Mouse (Mus musculus) myocyte (in vitro differentiated cells): Measurements from ENCODE around the gene AL607142.1. TPM values are rescaled to one million over a fixed set of nuclear protein-coding genes. Genes with fewer than 3 reads are reported as not detected.
A peak's percentile ranks its signal among the peaks of the same experiment; 100 is the strongest.

Experiments
- H3K27me3 ChIP-seq: one replicate; pipeline ENCODE4 v1.6.1; 2011; ENCODE audit not compliant: control insufficient read depth, insufficient read depth, insufficient read length
- H3K36me3 ChIP-seq: one replicate; pipeline ENCODE4 v1.6.1; 2011; ENCODE audit not compliant: control insufficient read depth, insufficient read depth
- H3K4me2 ChIP-seq: one replicate; pipeline ENCODE4 v1.6.1; 2011; ENCODE audit warnings: low read depth, control low read depth
- H3K4me3 ChIP-seq: one replicate; pipeline ENCODE4 v1.5.1; 2011; ENCODE audit warnings: mild to moderate bottlenecking, control low read depth, moderate library complexity
- H3K79me2 ChIP-seq: one replicate; pipeline ENCODE4 v1.6.1; 2011; ENCODE audit not compliant: control insufficient read depth, insufficient read depth
- H3ac ChIP-seq: one replicate; pipeline ENCODE4 v1.6.1; 2011; ENCODE audit not compliant: control insufficient read depth, insufficient read length
- CEBPB ChIP-seq: IDR thresholded peaks from 2 replicates; pipeline ENCODE4 v1.6.1; 2011; ENCODE audit warnings: mild to moderate bottlenecking, moderate library complexity; ENCODE audit not compliant: poor library complexity, insufficient read depth, severe bottlenecking
- E2F4 ChIP-seq: IDR thresholded peaks from one replicate; pipeline ENCODE4 v1.6.1; 2011; ENCODE audit warnings: mild to moderate bottlenecking, control low read depth, moderate library complexity; ENCODE audit not compliant: insufficient read depth
- MAX ChIP-seq: IDR thresholded peaks from one replicate; pipeline ENCODE4 v1.6.1; 2011; ENCODE audit warnings: low read depth, mild to moderate bottlenecking, control low read depth
- MYOD1 ChIP-seq, 3 experiments: IDR thresholded peaks; one replicate each; pipeline ENCODE4 v1.6.1; 2011; ENCODE audit warnings: control low read depth in 2 of 3, low read depth in 2 of 3, mild to moderate bottlenecking in 2 of 3, moderate library complexity in 1 of 3; ENCODE audit not compliant: insufficient read length in 2 of 3, control insufficient read depth in 1 of 3
- MYOG ChIP-seq, 3 experiments: IDR thresholded peaks; one replicate each; pipeline ENCODE4 v1.6.1; 2011; ENCODE audit warnings: control low read depth in 2 of 3, low read depth in 2 of 3, mild to moderate bottlenecking in 2 of 3; ENCODE audit not compliant: insufficient read length in 2 of 3, control insufficient read depth in 1 of 3, insufficient read depth in 1 of 3
- POLR2A ChIP-seq: IDR thresholded peaks from one replicate; pipeline ENCODE4 v1.6.1; 2011; ENCODE audit warnings: low read depth, mild to moderate bottlenecking, control low read depth, moderate library complexity; ENCODE audit not compliant: insufficient read length
- POLR2AphosphoS2 ChIP-seq: IDR thresholded peaks from one replicate; pipeline ENCODE4 v1.6.1; 2011; ENCODE audit warnings: low read depth, control low read depth; ENCODE audit not compliant: insufficient read length
- REST ChIP-seq: IDR thresholded peaks from one replicate; pipeline ENCODE4 v1.6.1; 2011; ENCODE audit warnings: mild to moderate bottlenecking, control low read depth, moderate library complexity; ENCODE audit not compliant: insufficient read depth, insufficient read length
- SRF ChIP-seq: IDR thresholded peaks from one replicate; pipeline ENCODE4 v1.6.1; 2011; ENCODE audit warnings: low read depth; ENCODE audit not compliant: control insufficient read depth, insufficient read length
- TCF12 ChIP-seq: IDR thresholded peaks from one replicate; pipeline ENCODE4 v1.6.1; 2011; ENCODE audit warnings: mild to moderate bottlenecking, control low read depth; ENCODE audit not compliant: poor library complexity, insufficient read depth, severe bottlenecking
- TCF3 ChIP-seq: IDR thresholded peaks from one replicate; pipeline ENCODE4 v1.6.1; 2011; ENCODE audit warnings: low read depth, control low read depth; ENCODE audit not compliant: insufficient read length
- polyA plus RNA-seq: library from polyadenylated mRNA; unstranded; fragments of >200 nt; fragmentation: generic; extraction: Trizol; gene quantifications from one replicate; pipeline ENCODE4 v1.2.1, GENCODE M21; 2012; ENCODE audit warnings: missing spikeins

The AL607142.1 gene
- not detected for polyA plus RNA-seq

DNA sequence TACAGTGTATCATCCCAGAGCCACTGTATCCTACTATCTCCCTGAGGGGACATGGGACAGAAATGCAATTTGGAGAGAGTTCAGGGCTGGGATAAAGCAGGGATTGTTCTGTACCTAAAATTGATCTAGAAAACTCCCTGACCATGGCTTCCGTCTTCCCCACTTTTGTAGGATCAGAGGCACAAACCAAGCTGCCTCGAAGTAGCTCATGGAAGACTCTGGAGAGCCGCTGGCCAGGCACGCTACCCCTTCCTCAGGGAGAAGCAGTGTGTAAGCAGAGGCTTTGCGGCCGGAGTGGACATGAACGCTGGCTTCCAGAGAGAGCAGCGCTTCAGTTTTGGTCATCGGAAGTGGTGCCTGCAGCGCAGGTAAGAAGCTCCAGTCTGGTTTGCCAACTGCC, at the start of gene AL607142.1:
AL607142.1 (plus strand) TSS at position 301 of the 400 bp plus-strand sequence.
- peak within 1 kb of the TSS; percentile 78 for H3K4me2 ChIP-seq
- no peak for TF ChIP-seq CEBPB
- no peak for TF ChIP-seq POLR2A
- TF ChIP-seq TCF12 = no peak
- no peak for TF ChIP-seq TCF3
- TF ChIP-seq MAX = no peak
- TF ChIP-seq E2F4 = no peak
- no peak for TF ChIP-seq SRF
- no peak within 1 kb of the TSS for H3ac ChIP-seq
- H3K4me3 ChIP-seq = no peak within 1 kb of the TSS
- no peaks in the 10 kb centered on the region for H3K79me2 ChIP-seq
- H3K36me3 ChIP-seq = no peaks in the 10 kb centered on the region
- no peaks in the 10 kb centered on the region for H3K27me3 ChIP-seq

DNA sequence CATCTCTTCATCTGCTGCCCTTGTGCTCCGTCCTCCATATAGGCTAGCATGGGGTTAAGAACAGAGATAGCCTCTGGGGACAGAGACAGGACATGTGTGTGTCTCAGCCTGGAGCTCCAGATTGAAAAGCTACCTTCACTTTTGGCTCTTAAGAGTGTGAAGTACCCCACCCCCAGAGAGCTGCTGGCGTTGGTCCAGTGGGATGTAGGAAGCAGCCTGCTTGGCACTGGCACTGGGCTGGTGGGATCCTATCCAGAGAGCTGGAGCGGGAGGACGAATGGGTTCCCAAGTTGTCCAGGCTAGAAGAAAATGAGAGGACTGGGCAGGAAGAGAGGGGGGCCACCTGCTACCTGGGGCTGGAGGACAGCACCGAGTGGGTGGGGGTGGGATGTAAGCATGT, 46.4 kb upstream of the AL607142.1 start:
- Histone ChIP-seq H3K36me3 (no peaks in the 10 kb centered on the region), H3K27me3 (peaks cover 4% of the 10 kb centered on the region), H3K4me3 (no peak overlapping the region), H3K4me2 (no peak overlapping the region), H3K79me2 (no peaks in the 10 kb centered on the region), H3ac (no peak overlapping the region)
- TF ChIP-seq MYOG (IDR thresholded peaks at IDR 0.05; ENCODE audit: control insufficient read depth in 1 of 3, insufficient read depth in 1 of 3, insufficient read length in 2 of 3, low read depth in 2 of 3) (no peak), MYOD1 (IDR thresholded peaks at IDR 0.05; ENCODE audit: control insufficient read depth in 1 of 3, insufficient read length in 2 of 3, low read depth in 2 of 3) (no peak), POLR2AphosphoS2 (no peak), REST (no peak), CEBPB (no peak), E2F4 (no peak), MAX (no peak)

DNA sequence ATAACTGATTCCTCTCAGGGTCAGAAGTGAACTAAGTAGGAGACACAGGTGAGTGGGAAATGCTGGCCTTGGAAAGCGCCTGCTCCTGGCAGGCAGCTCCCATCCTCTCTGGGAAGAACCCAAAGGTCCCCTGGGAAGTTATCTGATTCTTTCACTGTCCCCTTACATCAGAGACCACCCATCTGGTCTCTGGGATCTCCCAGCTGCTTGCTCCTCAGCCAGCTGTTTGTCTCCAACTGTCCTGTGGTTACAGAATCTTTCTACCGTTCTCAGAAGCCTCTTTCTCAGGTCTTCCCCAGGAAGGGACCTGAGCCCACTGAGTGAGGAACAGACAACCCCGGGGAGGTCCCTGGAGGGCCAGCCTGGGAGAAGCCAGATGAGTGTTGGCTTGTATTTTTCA, 42.4 kb upstream of the AL607142.1 start:
- TF ChIP-seq MYOG (IDR thresholded peaks at IDR 0.05; ENCODE audit: control insufficient read depth in 1 of 3, insufficient read depth in 1 of 3, insufficient read length in 2 of 3, low read depth in 2 of 3) = no peak
- TF ChIP-seq REST = no peak
- no peak for TF ChIP-seq POLR2AphosphoS2
- TF ChIP-seq MYOD1 (IDR thresholded peaks at IDR 0.05; ENCODE audit: control insufficient read depth in 1 of 3, insufficient read length in 2 of 3, low read depth in 2 of 3) = no peak
- no peak for TF ChIP-seq CEBPB
- TF ChIP-seq POLR2A = no peak
- TF ChIP-seq SRF = no peak
- no peak for TF ChIP-seq TCF3
- no peak for TF ChIP-seq TCF12
- no peaks in the 10 kb centered on the region for H3K36me3 ChIP-seq

DNA sequence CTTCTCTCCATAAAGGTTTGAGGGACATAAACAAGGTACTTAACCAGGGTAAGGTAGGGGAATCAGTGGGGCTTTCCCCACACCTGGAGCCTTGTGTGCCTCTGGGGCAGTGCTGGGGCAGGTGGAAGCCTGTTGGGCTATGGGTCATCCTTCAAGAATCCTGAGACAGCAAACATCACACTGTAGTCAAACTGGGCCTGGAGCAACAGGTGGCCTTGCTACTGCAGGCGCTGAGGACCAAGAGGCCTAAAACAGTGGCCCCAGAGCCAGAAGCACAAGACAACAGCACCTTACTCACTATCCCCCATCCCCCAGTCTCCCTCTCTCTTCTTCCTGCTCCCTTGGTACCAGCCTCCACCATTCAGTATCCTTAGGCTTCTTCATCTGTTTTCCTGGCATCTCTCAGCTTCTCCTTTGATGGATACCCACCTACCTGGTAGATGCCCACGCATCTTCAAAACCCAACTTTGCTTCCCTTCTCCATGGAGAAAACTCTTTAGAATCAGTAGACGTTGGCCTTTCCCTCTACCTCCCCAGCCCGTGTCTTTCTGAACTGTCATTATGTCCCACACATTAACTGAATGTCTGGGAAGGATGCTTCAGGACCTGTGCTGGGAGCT, 41.5 kb upstream of the AL607142.1 start:
- H3K36me3 ChIP-seq = no peaks in the 10 kb centered on the region
- no peaks in the 10 kb centered on the region for H3K79me2 ChIP-seq
- H3K4me2 ChIP-seq = no peak overlapping the region
- no peak for TF ChIP-seq E2F4
- TF ChIP-seq MYOG (IDR thresholded peaks at IDR 0.05; ENCODE audit: control insufficient read depth in 1 of 3, insufficient read depth in 1 of 3, insufficient read length in 2 of 3, low read depth in 2 of 3) = peak in 1 of 3 experiments; percentile 50
- peak in 2 of 3 experiments; percentile 2 to 53 for TF ChIP-seq MYOD1 (IDR thresholded peaks at IDR 0.05; ENCODE audit: control insufficient read depth in 1 of 3, insufficient read length in 2 of 3, low read depth in 2 of 3)
- H3ac ChIP-seq = no peak overlapping the region
- H3K27me3 ChIP-seq = peaks cover 4% of the 10 kb centered on the region
- H3K4me3 ChIP-seq = no peak overlapping the region

More for the DNA sequence above, 42.4 kb upstream of the AL607142.1 start:
- Histone ChIP-seq H3K79me2 (no peaks in the 10 kb centered on the region), H3K27me3 (peaks cover 4% of the 10 kb centered on the region), H3K4me3 (no peak overlapping the region), H3K4me2 (no peak overlapping the region), H3ac (no peak overlapping the region)

DNA sequence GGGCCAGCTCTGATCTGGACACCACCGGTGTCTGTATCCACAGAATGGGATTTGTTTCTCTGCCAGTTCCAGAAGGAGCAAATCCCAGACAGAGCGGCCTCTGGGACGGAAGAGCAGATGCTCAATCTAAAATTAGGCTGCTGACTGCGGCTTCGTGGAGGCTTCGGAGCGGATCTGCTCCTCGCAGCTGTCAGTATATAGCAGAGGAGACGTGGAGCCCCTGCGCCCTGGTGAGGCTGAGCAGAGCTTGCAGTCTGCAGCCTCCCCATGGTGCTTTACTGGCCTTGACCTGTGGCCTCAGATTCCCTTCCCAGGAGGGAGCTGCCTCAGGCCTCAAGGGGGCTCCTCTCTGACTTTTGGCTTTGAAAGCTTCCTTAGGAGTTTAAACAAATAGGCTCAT, 40.7 kb upstream of the AL607142.1 start:
- no peak for TF ChIP-seq SRF
- peak; percentile 51 to 91 (median 70) for TF ChIP-seq MYOG (IDR thresholded peaks at IDR 0.05; ENCODE audit: control insufficient read depth in 1 of 3, insufficient read depth in 1 of 3, insufficient read length in 2 of 3, low read depth in 2 of 3)
- TF ChIP-seq POLR2A = no peak
- TF ChIP-seq MYOD1 (IDR thresholded peaks at IDR 0.05; ENCODE audit: control insufficient read depth in 1 of 3, insufficient read length in 2 of 3, low read depth in 2 of 3) = peak in 2 of 3 experiments; percentile 67 to 82
- TF ChIP-seq TCF12 = peak; percentile 10
- no peaks in the 10 kb centered on the region for H3K79me2 ChIP-seq
- no peak overlapping the region for H3K4me3 ChIP-seq
- no peak overlapping the region for H3K4me2 ChIP-seq
- H3K36me3 ChIP-seq = no peaks in the 10 kb centered on the region
- H3K27me3 ChIP-seq = peaks cover 4% of the 10 kb centered on the region
- H3ac ChIP-seq = no peak overlapping the region
